Mouse (Mus musculus) layer of hippocampus, postnatal 10 days (tissue): ENCODE results near the gene Ube4b. TPM values are rescaled to one million over a fixed set of nuclear protein-coding genes. Genes with fewer than 3 reads are reported as not detected.

ENCODE experiments used
- DNase-seq, 2 experiments: peaks; one replicate each; pipeline ENCODE4 v3.0.0; 2021; ENCODE audit warnings: low spot score in 2 of 2
- total RNA-seq, 2 experiments: library from RNA; stranded (reverse); gene quantifications; 2 replicates each; pipeline ENCODE4 v1.2.3; 2021

Gene Ube4b
- total RNA-seq, 2 experiments from 2014 or later, result 113 to 119 TPM

DNA sequence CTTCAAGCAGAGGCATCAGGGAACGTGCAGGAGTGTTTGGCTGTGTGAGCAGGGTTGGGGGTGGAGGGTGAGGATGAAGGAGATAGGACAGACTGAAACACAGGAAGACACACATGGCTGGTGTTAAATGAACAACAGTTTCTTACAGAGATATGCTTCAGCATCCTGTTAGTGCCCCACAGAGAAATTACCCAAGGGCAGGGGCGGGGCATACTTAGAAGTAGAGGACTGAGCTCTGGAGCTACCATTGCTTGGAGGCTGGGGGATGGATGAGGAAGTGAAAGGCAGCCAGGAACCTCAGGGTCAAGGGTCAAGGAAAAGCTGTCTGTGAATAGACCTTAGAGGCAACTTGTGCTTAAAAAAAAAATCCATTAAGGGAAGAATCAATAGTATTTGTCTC is 85.9 kb downstream of the Ube4b start:
- DNase-seq, result no peak

GRCm38 (mm10) chr4:149339426-149340214 is 86.9 kb downstream of the Ube4b start:
- no peak for DNase-seq

DNA sequence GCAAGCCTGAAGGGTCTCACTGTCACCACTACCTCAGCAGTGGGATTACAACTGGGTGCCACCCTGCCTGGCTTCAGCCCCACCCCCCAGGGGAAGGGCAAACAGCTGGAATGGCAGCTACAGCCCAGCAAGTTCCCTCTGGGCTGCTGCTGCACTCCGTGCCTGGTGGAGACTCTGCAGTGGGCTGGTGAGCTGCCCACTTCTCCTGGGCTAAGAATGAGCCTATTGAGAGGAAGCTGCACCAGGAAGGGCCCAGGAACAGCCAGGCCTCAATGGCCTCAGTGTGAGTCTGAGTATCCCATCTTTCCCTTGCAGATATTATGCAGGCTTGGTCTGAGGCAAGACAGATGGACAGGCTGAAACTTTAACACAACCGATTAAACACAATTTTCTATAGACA is 88.4 kb downstream of the Ube4b start:
- peak in 1 of 2 experiments; percentile 37 for DNase-seq

DNA sequence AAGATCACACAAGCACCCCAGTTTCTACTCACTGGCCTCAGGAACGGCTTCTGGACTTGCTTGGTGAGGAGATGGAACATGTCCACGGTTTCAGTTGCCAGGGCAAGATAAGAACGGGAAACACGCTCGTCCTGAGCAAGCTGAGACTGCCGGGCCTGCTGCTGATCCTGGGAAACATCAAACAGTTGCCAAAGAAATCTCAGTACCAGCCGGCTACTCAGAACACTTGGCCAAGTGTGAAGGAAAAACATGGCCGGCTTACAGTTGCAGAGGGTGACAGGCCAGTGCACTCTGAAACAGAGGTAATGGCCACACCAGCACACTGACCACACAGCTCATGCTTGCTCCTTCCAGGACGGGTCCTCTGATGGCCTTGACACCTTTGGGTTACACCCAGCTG is 89.2 kb downstream of the Ube4b start:
- no peak for DNase-seq

DNA sequence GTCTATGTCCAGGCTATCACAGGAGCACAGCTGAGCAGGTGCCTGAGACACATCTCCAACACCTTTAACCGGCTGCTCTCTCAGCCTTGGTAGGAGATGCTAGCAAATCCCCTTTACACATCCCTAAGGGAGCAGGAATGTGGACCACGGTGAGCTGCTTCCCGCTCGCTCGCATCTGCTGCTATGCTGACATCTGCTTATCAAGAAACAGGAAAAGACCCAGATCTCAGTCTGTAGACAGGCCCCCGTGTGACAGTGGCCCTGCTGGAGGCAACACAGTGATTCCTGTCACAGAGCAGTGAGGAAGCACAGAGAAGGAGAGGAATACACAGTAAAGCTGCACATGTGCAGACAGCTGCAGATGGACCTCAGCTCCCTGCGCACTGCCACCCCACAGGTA is 90.2 kb downstream of the Ube4b start:
- DNase-seq, result no peak

GRCm38 (mm10) chr4:149334881-149335280 is 91.7 kb downstream of the Ube4b start:
- no peak for DNase-seq

DNA sequence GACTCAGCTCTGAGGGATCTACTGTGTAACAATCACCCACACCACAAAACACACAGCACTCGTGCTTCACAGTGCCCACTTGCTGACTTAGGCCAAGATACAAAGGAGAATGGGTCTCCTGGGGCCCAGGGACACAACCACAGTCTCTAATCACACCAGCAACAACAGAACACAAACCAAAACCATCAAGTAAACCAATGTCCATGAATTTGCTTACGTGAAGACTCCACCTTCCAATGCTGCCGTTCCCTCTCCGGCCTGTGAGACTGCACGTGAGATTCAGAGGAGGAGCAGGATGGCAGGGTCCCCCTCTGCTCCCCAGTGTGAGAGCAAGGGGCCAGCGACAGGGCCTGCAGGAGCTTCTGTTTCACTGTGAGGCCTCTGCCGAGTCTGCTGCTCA is 93.8 kb downstream of the Ube4b start:
- DNase-seq, result no peak

- no peak for DNase-seq
Measured at GRCm38 (mm10) chr4:149330495-149330894, 96.1 kb downstream of the Ube4b start.

DNA sequence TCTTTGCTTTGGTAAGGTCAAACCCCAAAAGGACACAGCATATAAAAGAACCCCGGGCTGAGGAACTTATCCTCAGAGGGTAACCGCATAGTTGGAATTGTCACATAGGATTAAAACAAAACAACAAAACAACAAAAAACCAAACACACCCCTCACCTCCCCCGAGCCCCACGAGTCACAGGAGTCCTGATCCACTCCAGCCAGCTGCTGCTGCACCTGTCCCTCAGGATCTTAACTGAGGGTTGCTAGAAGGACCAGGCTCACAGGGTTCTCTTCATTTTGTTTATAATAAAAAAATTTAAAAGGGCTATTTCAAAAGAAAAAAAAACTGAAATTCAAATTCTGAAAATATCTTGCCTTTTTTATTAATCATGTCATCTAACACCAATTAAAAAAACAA is 97.8 kb downstream of the Ube4b start:
- DNase-seq, result no peak

DNA sequence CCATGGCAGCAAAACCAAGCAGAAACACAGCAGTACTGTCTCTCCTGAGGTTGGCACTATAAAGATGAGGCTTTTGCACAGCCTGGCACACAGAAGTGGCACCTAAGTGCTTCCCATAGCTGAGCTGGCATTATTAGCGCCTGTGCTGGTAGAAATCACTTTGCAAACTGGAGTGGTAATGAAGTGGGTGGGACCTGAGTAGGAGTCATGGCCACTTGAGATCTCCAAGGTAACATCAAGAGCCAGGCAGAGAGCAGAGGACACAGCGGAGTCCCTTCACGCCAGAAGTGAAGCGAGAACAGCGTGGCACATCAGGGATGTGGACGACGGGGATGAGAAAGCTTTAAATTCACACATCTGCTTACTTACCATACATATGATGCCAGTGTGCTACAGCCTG is 99.3 kb downstream of the Ube4b start:
- no peak for DNase-seq

DNA sequence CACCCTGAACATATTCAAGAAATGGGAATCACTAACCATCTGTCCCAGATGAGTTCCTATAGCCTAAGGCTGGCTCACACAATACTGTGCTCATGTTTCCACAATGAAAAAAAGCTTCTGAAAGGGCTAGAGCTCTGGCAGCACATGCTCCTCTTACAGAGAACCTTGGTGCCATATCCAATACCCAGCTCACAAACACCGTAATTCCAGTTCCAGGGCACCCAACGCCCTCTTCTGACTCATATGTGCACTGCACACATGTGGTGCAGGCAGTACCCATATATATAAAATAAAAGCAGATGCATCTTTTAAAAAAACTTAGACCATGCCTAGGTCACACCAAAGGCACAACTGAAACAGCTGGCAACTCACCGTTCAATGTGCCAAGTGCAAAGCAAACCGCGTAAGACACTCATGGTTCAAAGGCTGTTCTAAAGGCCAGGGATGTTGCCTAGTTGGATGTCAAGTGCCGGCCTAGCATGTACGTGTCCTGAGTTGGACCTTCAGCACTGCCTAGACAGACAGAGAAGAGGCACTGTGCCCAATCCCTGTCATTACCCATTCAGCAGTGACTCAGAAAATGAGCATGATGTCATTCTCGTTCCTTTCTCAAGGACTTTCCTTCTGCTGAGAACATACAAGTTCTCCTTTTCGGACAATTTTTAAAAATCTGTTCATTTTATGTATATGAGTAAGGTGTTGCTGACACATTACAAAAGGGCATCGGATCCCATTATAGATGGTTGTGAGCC is 101.0 kb downstream of the Ube4b start:
- DNase-seq, result no peak

- DNase-seq, result no peak
Measured at GRCm38 (mm10) chr4:149323730-149324129, 102.8 kb downstream of the Ube4b start.

DNA sequence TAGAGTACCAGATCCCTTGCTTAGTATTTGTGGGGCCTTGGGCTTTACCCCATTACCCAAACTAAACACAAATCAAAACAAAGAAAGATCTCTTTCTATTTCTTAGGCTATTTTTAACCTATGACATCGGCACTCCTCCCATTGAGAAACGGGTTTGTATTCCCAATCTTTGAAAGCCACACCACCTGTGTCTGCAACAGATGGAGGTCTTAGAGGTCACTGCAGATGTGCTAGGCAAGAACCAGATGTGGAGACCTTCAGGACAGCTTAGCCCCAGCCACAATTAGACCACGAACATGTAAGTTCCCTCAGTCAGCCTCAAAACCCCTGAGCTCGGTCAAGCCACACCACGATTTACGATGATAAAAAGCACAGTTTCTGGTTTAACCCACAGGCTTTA is 103.8 kb downstream of the Ube4b start:
- DNase-seq, result no peak

DNA sequence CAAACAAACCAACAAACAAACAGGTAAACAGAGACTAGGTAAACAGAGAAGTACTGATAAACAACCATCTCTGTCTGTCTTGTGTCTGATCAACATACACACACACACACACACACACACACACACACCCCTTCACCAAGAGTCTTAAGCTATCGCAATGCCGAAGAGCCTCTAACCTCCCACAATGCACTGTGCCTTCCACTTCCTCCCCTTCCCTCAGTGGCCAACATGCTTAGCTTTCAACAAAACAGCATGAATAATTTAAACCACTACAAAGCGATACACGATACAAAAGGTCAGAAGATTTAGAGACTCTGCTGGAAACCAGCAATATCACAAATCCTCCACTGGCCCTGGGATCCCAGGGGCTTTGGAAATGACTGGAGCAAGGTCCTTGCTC is 104.3 kb downstream of the Ube4b start:
- DNase-seq, result no peak

DNA sequence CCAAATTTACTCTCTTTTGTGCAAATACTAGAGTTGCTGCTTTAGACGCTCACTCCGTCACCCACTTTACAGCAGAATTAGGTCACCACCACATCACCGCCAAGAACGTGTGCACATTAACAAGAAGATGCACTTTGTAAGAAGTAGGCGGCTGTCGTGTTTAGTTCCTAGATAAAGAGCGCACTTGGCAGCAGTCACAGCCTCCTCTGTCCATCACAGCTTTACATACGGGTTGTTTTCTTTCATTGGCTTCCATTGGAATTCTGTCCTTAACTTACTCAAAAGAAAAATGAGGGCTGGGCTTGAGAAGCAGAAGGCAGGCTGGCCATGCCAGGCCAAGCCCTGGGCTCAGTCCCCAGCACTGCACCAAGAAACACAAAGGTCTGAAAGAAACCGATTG is 107.5 kb downstream of the Ube4b start:
- DNase-seq, result no peak

GRCm38 (mm10) chr4:149317387-149317786 is 109.2 kb downstream of the Ube4b start:
- DNase-seq, result peak in 1 of 2 experiments; percentile 31

DNA sequence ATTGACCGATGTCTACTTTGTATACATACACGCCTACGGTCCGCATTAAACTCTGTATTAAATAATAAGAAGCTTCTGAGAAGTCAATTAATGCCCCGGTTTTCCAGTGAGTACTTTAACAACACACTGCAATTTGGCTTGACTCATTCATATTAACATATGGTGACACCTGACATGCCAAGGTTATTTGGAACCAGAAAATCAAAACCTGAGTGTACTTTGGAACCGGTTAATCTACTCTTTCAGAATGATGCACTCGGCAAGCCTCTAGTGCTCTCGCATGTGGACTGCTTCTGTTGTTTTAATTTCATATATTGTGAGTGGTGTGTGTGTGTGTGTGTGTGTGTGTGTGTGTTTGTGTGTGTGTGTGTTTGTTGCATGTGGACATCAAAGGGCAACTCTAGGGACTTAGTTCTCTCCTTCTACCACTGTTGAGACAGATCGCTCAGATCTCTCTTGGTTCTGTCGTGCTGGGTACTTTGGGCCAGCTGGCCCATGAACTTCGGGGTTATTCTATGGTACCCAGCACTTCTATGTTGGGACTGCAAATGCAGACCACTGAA is 112.2 kb downstream of the Ube4b start:
- no peak for DNase-seq

- DNase-seq, result no peak
Measured at GRCm38 (mm10) chr4:149313558-149314253, 112.8 kb downstream of the Ube4b start.

DNA sequence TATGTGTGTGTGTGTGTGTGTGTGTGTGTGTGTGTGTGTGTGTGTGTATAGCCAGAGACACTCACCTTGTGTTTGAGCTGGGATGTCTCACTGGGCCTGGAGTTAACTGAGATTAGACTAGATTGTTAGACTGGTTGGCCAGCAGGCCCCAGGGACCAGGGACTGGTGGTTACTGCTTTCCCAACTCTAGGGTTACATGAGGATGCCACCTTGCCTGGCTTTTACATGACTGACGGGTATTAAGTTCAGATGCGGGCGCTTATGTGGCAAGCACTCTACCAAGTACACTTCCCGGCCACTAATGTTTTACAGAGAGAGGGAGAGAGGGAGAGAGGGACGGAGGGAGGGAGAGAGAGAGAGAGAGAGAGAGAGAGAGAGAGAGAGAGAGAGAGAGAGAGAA is 114.6 kb downstream of the Ube4b start:
- DNase-seq, result no peak

GRCm38 (mm10) chr4:149308491-149308820 is 118.1 kb downstream of the Ube4b start:
- no peak for DNase-seq

GRCm38 (mm10) chr4:149307596-149308490 is 118.7 kb downstream of the Ube4b start, which contains the start of gene Kif1b:
Gene Kif1b, minus strand, starts transcription at chr4:149307693.
- DNase-seq, result peak; percentile 100
